Mouse (Mus musculus) brown adipose tissue, adult 24 weeks (tissue): ENCODE data around the gene Plekha8. TPM values are rescaled to one million over a fixed set of nuclear protein-coding genes. Genes with fewer than 3 reads are reported as not detected.
A peak's percentile ranks its signal among the peaks of the same experiment; 100 is the strongest.

Experiments used
- H3K27ac ChIP-seq: fragments of 200-500 bp; replicated peaks from 2 replicates; pipeline ENCODE4 v1.5.1; 2012; ENCODE audit warnings: low read depth, mild to moderate bottlenecking, low read length
- H3K4me1 ChIP-seq: fragments of 200-500 bp; 2 replicates; pipeline ENCODE4 v1.6.1; 2012; ENCODE audit warnings: low read length, mixed read lengths; ENCODE audit not compliant: control insufficient read depth, insufficient read depth, insufficient read length
- H3K4me3 ChIP-seq: fragments of 200-500 bp; 2 replicates; pipeline ENCODE4 v1.5.1; 2012; ENCODE audit warnings: low read depth, mild to moderate bottlenecking, low read length, moderate library complexity; ENCODE audit not compliant: insufficient read depth
- polyA plus RNA-seq: library from polyadenylated mRNA; stranded (reverse); fragments of >200 nt; gene quantifications from 2 replicates; pipeline ENCODE4 v1.2.4, GENCODE M21; 2012; ENCODE audit not compliant: missing spikeins, insufficient read depth, insufficient read length

Plekha8 gene
- polyA plus RNA-seq, 1 experiment: 8.2 TPM

- no peak overlapping the region for H3K4me3 ChIP-seq
- H3K27ac ChIP-seq: peak overlapping the region; percentile 81
- peaks cover 11% of the 10 kb centered on the region for H3K4me1 ChIP-seq
Measured at GRCm38 (mm10) chr6:54655471-54656095, 60.7 kb downstream of the Plekha8 start.

GRCm38 (mm10) chr6:54657861-54658260, 63.0 kb downstream of the Plekha8 start:
- Histone ChIP-seq H3K4me3 (no peak overlapping the region), H3K4me1 (peaks cover 11% of the 10 kb centered on the region), H3K27ac (no peak overlapping the region)

DNA sequence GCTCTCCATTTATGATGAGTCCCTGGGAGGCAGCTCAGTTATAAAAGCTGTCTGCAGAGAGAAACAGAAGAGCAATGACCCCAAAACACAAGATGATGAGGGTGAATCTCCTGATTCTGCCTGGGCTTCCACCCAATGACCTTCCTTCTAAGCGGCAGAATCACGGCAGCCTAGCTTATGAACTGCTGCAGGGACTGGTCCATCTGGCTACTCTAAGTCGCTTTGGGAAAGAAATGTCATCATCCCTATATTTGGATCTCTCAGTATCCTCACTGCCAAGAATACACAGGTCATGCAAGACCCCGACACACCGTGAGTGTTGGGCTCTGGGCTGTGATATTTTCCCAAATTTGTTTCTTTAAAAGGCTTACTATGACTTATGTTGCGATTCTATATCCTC, 75.0 kb downstream of the Plekha8 start:
- Histone ChIP-seq H3K4me1 (no peaks in the 10 kb centered on the region), H3K4me3 (no peak overlapping the region), H3K27ac (no peak overlapping the region)

GRCm38 (mm10) chr6:54672901-54673300, 78.0 kb downstream of the Plekha8 start:
- no peak overlapping the region for H3K4me3 ChIP-seq
- no peaks in the 10 kb centered on the region for H3K4me1 ChIP-seq
- H3K27ac ChIP-seq: no peak overlapping the region

GRCm38 (mm10) chr6:54679686-54680085, 84.8 kb downstream of the Plekha8 start:
- Histone ChIP-seq H3K4me1 (no peaks in the 10 kb centered on the region; the same call in 1 of the 2 replicates), H3K27ac (no peak overlapping the region)

GRCm38 (mm10) chr6:54680891-54681745, 86.2 kb downstream of the Plekha8 start, which contains the start of gene Mturn:
Gene Mturn, plus strand, starts transcription at chr6:54681624.
- Histone ChIP-seq H3K4me1 (no peaks in the 10 kb centered on the region; the same call in 1 of the 2 replicates), H3K27ac (peak within 1 kb of the TSS; percentile 14; the same call in 1 of the 2 replicates), H3K4me3 (peak within 1 kb of the TSS; percentile 75)

More at GRCm38 (mm10) chr6:54679686-54680085, 84.8 kb downstream of the Plekha8 start:
- no peak overlapping the region for H3K4me3 ChIP-seq

DNA sequence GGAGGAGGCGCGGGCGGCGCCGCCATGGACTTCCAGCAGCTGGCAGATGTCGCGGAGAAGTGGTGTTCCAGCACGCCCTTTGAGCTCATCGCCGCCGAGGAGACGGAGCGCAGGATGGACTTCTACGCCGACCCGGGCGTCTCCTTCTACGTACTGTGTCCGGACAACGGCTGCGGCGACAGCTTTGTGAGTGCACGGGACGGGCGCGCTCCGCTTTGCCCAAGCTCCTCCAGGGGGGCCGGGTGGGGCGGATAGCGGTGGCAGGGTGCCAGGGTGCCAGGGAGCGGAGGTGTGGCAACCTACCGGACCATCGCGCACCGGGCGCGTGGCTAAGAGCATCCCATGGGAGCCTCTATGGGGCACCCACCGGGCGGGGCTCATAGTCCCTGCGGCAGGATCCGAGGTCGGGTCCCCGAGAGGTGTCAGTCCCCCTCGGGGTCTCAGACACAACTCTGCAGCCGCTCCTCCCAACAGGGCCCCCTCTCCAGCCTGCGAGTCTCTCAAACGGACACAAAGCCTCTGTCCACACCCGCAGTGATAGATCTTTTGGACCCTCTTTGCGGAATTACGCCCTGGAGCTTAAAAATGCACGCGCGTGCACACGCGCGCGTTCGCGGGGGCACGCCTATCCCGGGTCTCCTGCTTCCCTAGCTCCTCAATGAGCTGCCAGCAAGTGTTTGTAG, 87.0 kb downstream of the Plekha8 start:
- Histone ChIP-seq H3K27ac (peak overlapping the region; percentile 14; the same call in 1 of the 2 replicates), H3K4me1 (no peaks in the 10 kb centered on the region; the same call in 1 of the 2 replicates), H3K4me3 (peak overlapping the region; percentile 75)

DNA sequence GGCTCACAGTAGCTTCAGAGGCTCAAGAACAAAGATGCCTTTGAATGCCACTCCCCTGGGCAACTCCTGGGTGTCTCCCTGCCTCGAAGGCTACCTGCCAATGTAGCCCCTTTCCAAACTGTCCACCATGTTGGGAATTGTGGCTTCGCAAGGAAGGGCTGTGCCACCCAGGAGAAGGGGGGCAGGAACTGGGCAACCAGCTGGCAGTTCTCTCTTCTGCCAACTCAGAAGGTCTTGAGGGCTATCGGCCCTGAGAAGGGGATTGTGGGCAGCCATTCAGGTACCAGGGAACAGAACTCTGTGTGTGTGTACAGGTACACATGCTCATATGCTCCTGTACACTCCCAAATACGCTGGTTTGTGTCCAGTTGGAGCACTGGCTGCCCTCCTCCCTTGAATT, 89.2 kb downstream of the Plekha8 start:
- Histone ChIP-seq H3K4me3 (no peak overlapping the region), H3K4me1 (no peaks in the 10 kb centered on the region; the same call in 1 of the 2 replicates), H3K27ac (no peak overlapping the region)

GRCm38 (mm10) chr6:54685103-54685502, 90.2 kb downstream of the Plekha8 start:
- Histone ChIP-seq H3K4me1 (peaks cover 3% of the 10 kb centered on the region), H3K4me3 (no peak overlapping the region), H3K27ac (no peak overlapping the region)

GRCm38 (mm10) chr6:54685716-54686395, 90.9 kb downstream of the Plekha8 start:
- H3K4me3 ChIP-seq: no peak overlapping the region
- H3K27ac ChIP-seq: no peak overlapping the region
- peaks cover 9% of the 10 kb centered on the region for H3K4me1 ChIP-seq

DNA sequence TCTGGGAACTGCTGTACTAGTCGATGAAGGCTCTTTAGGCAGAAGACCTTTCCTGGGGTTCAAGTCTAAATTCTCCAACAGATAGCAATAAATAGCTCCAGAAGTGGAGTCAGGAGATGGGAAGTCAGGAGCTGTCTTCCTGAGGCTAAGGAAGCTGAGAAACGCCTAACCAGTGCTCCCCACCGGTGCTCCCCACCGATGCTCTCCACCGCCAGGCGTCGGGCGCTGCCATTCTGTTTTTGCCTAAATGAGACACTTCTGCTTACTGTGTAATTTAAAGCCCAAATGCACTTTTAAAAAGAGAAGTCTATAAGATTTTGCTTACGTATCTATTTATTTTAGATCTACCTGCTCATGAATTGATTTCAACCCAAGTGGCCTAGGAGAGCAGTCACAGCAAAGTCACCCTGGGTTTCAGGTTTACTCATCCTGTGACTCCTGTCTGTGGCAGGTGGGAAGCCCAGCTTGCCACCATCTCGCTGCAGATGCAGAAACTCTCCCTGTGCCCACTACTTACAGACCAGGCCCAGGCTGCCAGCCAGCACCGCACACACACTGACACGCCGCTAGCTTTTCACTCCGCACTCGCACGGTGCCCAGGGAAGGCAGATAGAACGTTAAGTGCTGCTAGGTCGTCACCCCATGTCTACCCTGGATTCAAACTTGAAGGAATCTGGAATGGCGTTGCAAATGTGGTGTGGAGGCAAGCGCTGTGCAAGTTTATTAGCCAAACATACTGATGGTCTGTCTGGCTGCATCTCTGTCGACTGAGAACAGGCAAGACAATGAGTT, 92.2 kb downstream of the Plekha8 start:
- no peak overlapping the region for H3K27ac ChIP-seq

DNA sequence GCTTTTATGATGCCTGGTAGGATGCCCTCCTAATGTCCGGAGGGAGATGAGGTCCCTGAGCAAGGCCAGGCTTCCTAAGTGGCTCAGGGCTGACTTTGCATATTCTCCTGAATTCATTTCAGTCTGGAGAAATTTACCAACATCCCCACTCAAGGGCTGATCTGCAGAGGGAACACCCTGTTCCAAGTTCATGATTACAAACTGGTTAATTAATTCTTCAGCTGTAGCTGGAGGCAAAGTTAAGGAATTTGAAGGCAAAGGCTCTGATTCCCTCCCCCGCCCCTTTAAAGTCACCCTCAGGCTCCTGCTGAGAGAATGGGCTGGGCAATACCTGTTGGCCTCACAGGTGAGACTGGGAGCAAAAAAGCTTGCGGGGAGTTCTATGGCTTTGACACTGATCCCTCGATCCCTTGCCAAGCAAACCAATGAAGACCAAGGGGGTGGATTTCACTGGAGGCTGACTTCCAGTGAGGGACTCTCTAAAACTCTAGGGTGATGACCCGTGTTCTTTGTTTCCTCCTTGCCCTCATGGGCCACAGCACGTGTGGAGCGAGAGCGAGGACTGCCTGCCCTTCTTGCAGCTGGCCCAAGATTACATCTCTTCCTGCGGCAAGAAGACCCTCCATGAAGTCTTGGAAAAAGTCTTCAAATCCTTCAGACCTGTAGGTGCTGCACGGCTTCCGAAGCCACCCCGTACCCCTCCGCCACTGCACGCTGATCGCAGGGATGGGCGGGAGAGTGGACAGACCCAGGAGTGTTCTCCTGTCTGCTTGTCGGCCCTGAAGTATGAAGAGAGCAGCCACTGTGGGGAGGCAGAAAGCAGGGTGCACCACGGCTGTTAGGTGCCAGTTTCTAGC, 93.8 kb downstream of the Plekha8 start:
- peaks cover 20% of the 10 kb centered on the region for H3K4me1 ChIP-seq
- peak overlapping the region; percentile 58; the same call in 1 of the 2 replicates for H3K27ac ChIP-seq
- no peak overlapping the region for H3K4me3 ChIP-seq

More for the DNA sequence above, 92.2 kb downstream of the Plekha8 start:
- H3K4me1 ChIP-seq: peaks cover 17% of the 10 kb centered on the region
- H3K4me3 ChIP-seq: no peak overlapping the region

GRCm38 (mm10) chr6:54689686-54690085, 94.8 kb downstream of the Plekha8 start:
- H3K27ac ChIP-seq: peak overlapping the region; percentile 58

More at GRCm38 (mm10) chr6:54689686-54690085, 94.8 kb downstream of the Plekha8 start:
- H3K4me1 ChIP-seq: peaks cover 22% of the 10 kb centered on the region
- H3K4me3 ChIP-seq: no peak overlapping the region
